Mouse (Mus musculus): ENCODE results near the gene Mlh3.

The Mlh3 gene

GRCm38 (mm10) chr12:85185810-85186209 lies 84.6 kb downstream of the Mlh3 start:
- no peak for DNase-seq
